Mouse (Mus musculus) heart, adult 2 months (tissue): ENCODE data around the gene Cpne5.

Experiments
- CTCF ChIP-seq: fragments of 200-600 bp; IDR thresholded peaks from 2 replicates; pipeline ENCODE4 v1.8.1; 2022; ENCODE audit warnings: antibody characterized with exemption, mild to moderate bottlenecking, moderate library complexity
- EP300 ChIP-seq: fragments of 200-500 bp; IDR thresholded peaks from 2 replicates; pipeline ENCODE4 v1.6.1; 2011; ENCODE audit warnings: low read depth, low read length, control low read depth; ENCODE audit not compliant: insufficient read depth
- POLR2A ChIP-seq: fragments of 200-500 bp; IDR thresholded peaks from 2 replicates; pipeline ENCODE4 v1.6.1; 2011; ENCODE audit warnings: mild to moderate bottlenecking, low read depth, low read length, control low read depth; ENCODE audit not compliant: insufficient read depth

DNA sequence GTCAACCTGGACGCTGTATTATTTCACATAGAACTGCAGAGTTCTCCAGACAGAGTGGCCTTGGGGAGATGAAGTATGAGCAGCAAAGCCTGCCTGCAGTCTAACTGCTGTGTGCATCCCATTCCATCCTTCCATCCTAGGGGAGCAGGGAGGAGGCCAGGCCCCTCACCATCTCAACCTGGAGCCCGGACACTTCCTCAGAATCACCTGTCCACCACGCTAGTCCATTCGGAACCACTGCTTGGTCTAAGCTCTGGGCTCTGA, 23.8 kb downstream of the Cpne5 start:
- TF ChIP-seq CTCF: no peak
- TF ChIP-seq EP300: no peak
- TF ChIP-seq POLR2A: no peak
